Mouse (Mus musculus) urinary bladder, postnatal 4 days (tissue): ENCODE measurements around the gene Cnn1.

Source experiments
- DNase-seq, 2 experiments: peaks; one replicate each; pipeline ENCODE4 v3.0.0; 2021 to 2022; ENCODE audit warnings: low spot score in 2 of 2

The Cnn1 gene

GRCm38 (mm10) chr9:22157516-22158265 is 58.7 kb downstream of the Cnn1 start:
- no peak for DNase-seq
